Mouse (Mus musculus) liver, embryonic 15.5 days (tissue): Measurements from ENCODE around the gene Ttll6. TPM values are rescaled to one million over a fixed set of nuclear protein-coding genes. Genes with fewer than 3 reads are reported as not detected.
A peak's percentile ranks its signal among the peaks of the same experiment; 100 is the strongest.
"Not testable (repeated sequence)": the region's sequence is repeated elsewhere in the genome, so short reads cannot be mapped to it uniquely, and the experiment has no call there.

Source experiments
- ATAC-seq: fragments of 200-750 bp; cut with Nextera tagmentation; 2 replicates; pipeline ENCODE4 v1.8.0; 2017; ENCODE audit warnings: moderate number of reproducible peaks, mild to moderate bottlenecking, moderate library complexity; ENCODE audit not compliant: insufficient read depth
- H3K27ac ChIP-seq: fragments of 300-500 bp; sonication (generic); replicated peaks from 2 replicates; pipeline ENCODE4 v1.5.1; 2015; ENCODE audit warnings: mild to moderate bottlenecking, inconsistent platforms
- H3K27me3 ChIP-seq: fragments of 300-500 bp; sonication (generic); 2 replicates; pipeline ENCODE4 v1.6.1; 2015; ENCODE audit warnings: mild to moderate bottlenecking, inconsistent platforms
- H3K36me3 ChIP-seq: fragments of 300-500 bp; sonication (generic); replicated peaks from 2 replicates; pipeline ENCODE4 v1.6.1; 2015; ENCODE audit warnings: moderate library complexity, mild to moderate bottlenecking, inconsistent platforms
- H3K4me1 ChIP-seq: fragments of 300-500 bp; sonication (generic); replicated peaks from 2 replicates; pipeline ENCODE4 v1.6.1; 2015; ENCODE audit warnings: inconsistent platforms
- H3K4me2 ChIP-seq: fragments of 300-500 bp; sonication (generic); 2 replicates; pipeline ENCODE4 v1.6.1; 2015; ENCODE audit warnings: moderate library complexity, mild to moderate bottlenecking, inconsistent platforms
- H3K4me3 ChIP-seq: fragments of 300-500 bp; sonication (generic); replicated peaks from 2 replicates; pipeline ENCODE4 v1.5.1; 2015; ENCODE audit warnings: mild to moderate bottlenecking, inconsistent platforms
- H3K9ac ChIP-seq: fragments of 300-500 bp; sonication (generic); 2 replicates; pipeline ENCODE4 v1.6.1; 2015; ENCODE audit warnings: moderate library complexity, mild to moderate bottlenecking, inconsistent platforms
- H3K9me3 ChIP-seq: fragments of 300-500 bp; sonication (generic); replicated peaks from 2 replicates; pipeline ENCODE4 v1.6.1; 2016; ENCODE audit warnings: inconsistent platforms
- WGBS: fragments of 180-500 bp; shearing (Covaris S2); methylation state at CpG from one replicate; pipeline ENCODE4 v1.1.7; 2015; ENCODE audit warnings: mixed read lengths; ENCODE audit not compliant: insufficient replicate concordance; 5-methylcytosine and 5-hydroxymethylcytosine counted together
- polyA plus RNA-seq: library from polyadenylated mRNA; unstranded; fragments of >200 nt; fragmentation: Nextera tagmentation; extraction: Ambion mirVana; gene quantifications from 2 replicates; pipeline ENCODE4 v1.2.1, GENCODE M21; 2015

Gene Ttll6
- polyA plus RNA-seq, 1 experiment from 2014 or later = not detected

- peaks cover 29% of the 10 kb centered on the region; the same call in 1 of the 2 replicates for H3K27me3 ChIP-seq
- not testable (repeated sequence) for H3K4me2 ChIP-seq, H3K9me3 ChIP-seq, H3K36me3 ChIP-seq, H3K27ac ChIP-seq, ATAC-seq, H3K4me1 ChIP-seq, H3K9ac ChIP-seq, H3K4me3 ChIP-seq
- 51% methylated on average over 3 of the region's 3 CpGs for WGBS
These were observed 16.7 kb upstream of the Ttll6 start for GRCm38 (mm10) chr11:96116925-96117324.

GRCm38 (mm10) chr11:96119401-96119800 lies 14.2 kb upstream of the Ttll6 start:
- Histone ChIP-seq H3K4me3 (no peak overlapping the region), H3K9ac (no peak overlapping the region), H3K36me3 (no peaks in the 10 kb centered on the region), H3K4me1 (peaks cover 3% of the 10 kb centered on the region; the same call in 1 of the 2 replicates), H3K9me3 (no peaks in the 10 kb centered on the region), H3K27ac (no peak overlapping the region), H3K27me3 (peaks cover 42% of the 10 kb centered on the region), H3K4me2 (no peak overlapping the region)
- no peak for ATAC-seq
- WGBS = 49% methylated on average over 3 of the region's 3 CpGs

GRCm38 (mm10) chr11:96122806-96123205 lies 10.8 kb upstream of the Ttll6 start:
- H3K4me1 ChIP-seq, H3K9ac ChIP-seq, ATAC-seq, H3K9me3 ChIP-seq, H3K27ac ChIP-seq, H3K36me3 ChIP-seq, H3K4me3 ChIP-seq, H3K4me2 ChIP-seq: not testable (repeated sequence)
- H3K27me3 ChIP-seq = peaks cover 59% of the 10 kb centered on the region
- 44% methylated on average over 3 of the region's 4 CpGs for WGBS

GRCm38 (mm10) chr11:96124052-96124914 lies 9.3 kb upstream of the Ttll6 start:
- Histone ChIP-seq H3K27me3 (peaks cover 59% of the 10 kb centered on the region), H3K36me3 (no peaks in the 10 kb centered on the region), H3K4me2 (peak overlapping the region; percentile 58), H3K4me1 (peaks cover 5% of the 10 kb centered on the region; the same call in 1 of the 2 replicates), H3K27ac (no peak overlapping the region), H3K4me3 (peak overlapping the region; percentile 25; the same call in 1 of the 2 replicates), H3K9ac (no peak overlapping the region), H3K9me3 (no peaks in the 10 kb centered on the region)
- no peak for ATAC-seq
- 3% methylated on average over 45 of the region's 45 CpGs for WGBS

- Histone ChIP-seq H3K4me3 (no peak overlapping the region), H3K9ac (no peak overlapping the region), H3K9me3 (no peaks in the 10 kb centered on the region), H3K4me2 (no peak overlapping the region), H3K4me1 (0 out of 2 replicates have a peak, but pooled peaks cover 2% of the 10 kb centered on the region), H3K27me3 (peaks cover 24% of the 10 kb centered on the region), H3K36me3 (no peaks in the 10 kb centered on the region), H3K27ac (no peak overlapping the region)
- WGBS = 43% methylated on average over 10 of the region's 10 CpGs
- no peak for ATAC-seq
These were observed 3.0 kb upstream of the Ttll6 start for GRCm38 (mm10) chr11:96130606-96131005.

- Histone ChIP-seq H3K4me2 (no peak overlapping the region), H3K27me3 (peaks cover 18% of the 10 kb centered on the region), H3K4me1 (0 out of 2 replicates have a peak, but pooled peaks cover 2% of the 10 kb centered on the region), H3K36me3 (no peaks in the 10 kb centered on the region), H3K9me3 (no peaks in the 10 kb centered on the region), H3K9ac (no peak overlapping the region), H3K4me3 (no peak overlapping the region), H3K27ac (no peak overlapping the region)
- 72% methylated on average over 8 of the region's 8 CpGs for WGBS
- no peak for ATAC-seq
These were observed 2.3 kb downstream of the Ttll6 start for GRCm38 (mm10) chr11:96135847-96136246.

GRCm38 (mm10) chr11:96140726-96141175 lies 7.2 kb downstream of the Ttll6 start:
- WGBS = 13% methylated on average over 4 of the region's 4 CpGs
- H3K9ac ChIP-seq = no peak overlapping the region
- H3K36me3 ChIP-seq = no peaks in the 10 kb centered on the region
- H3K4me2 ChIP-seq = peak overlapping the region; percentile 18
- no peaks in the 10 kb centered on the region for H3K9me3 ChIP-seq
- peaks cover 25% of the 10 kb centered on the region for H3K27me3 ChIP-seq
- peak; percentile 40 for ATAC-seq
- H3K4me1 ChIP-seq = no peaks in the 10 kb centered on the region
- no peak overlapping the region for H3K4me3 ChIP-seq
- H3K27ac ChIP-seq = 0 out of 2 replicates have a peak overlapping the region, but pooled peaks have one; percentile 33

- WGBS = 39% methylated on average over 4 of the region's 4 CpGs
- H3K27ac ChIP-seq = no peak overlapping the region
- no peaks in the 10 kb centered on the region for H3K9me3 ChIP-seq
- no peak overlapping the region for H3K9ac ChIP-seq
- H3K4me2 ChIP-seq = no peak overlapping the region
- no peaks in the 10 kb centered on the region for H3K36me3 ChIP-seq
- no peaks in the 10 kb centered on the region for H3K4me1 ChIP-seq
- no peak overlapping the region for H3K4me3 ChIP-seq
- no peak for ATAC-seq
- H3K27me3 ChIP-seq = peaks cover 47% of the 10 kb centered on the region
These were observed 10.2 kb downstream of the Ttll6 start for GRCm38 (mm10) chr11:96143766-96144165.

- Histone ChIP-seq H3K27ac (no peak overlapping the region), H3K36me3 (no peaks in the 10 kb centered on the region), H3K4me2 (no peak overlapping the region), H3K4me1 (no peaks in the 10 kb centered on the region), H3K27me3 (peaks cover 52% of the 10 kb centered on the region), H3K9me3 (no peaks in the 10 kb centered on the region), H3K9ac (no peak overlapping the region), H3K4me3 (no peak overlapping the region)
- 3% methylated on average over 15 of the region's 15 CpGs for WGBS
- no peak for ATAC-seq
These were observed 12.2 kb downstream of the Ttll6 start for GRCm38 (mm10) chr11:96145622-96146270.

- H3K27me3 ChIP-seq = peaks cover 64% of the 10 kb centered on the region
- H3K4me3 ChIP-seq = no peak overlapping the region
- no peaks in the 10 kb centered on the region for H3K36me3 ChIP-seq
- no peak overlapping the region for H3K27ac ChIP-seq
- H3K4me2 ChIP-seq = no peak overlapping the region
- no peak overlapping the region for H3K9ac ChIP-seq
- no peak for ATAC-seq
- 57% methylated on average over 6 of the region's 6 CpGs for WGBS
- no peaks in the 10 kb centered on the region for H3K4me1 ChIP-seq
- H3K9me3 ChIP-seq = no peaks in the 10 kb centered on the region
These were observed 13.9 kb downstream of the Ttll6 start for GRCm38 (mm10) chr11:96147471-96147870.

GRCm38 (mm10) chr11:96164769-96165168 lies 31.2 kb downstream of the Ttll6 start:
- Histone ChIP-seq H3K4me1 (peaks cover 4% of the 10 kb centered on the region; the same call in 1 of the 2 replicates), H3K4me3 (no peak overlapping the region), H3K9me3 (no peaks in the 10 kb centered on the region), H3K27me3 (peaks cover 62% of the 10 kb centered on the region), H3K36me3 (no peaks in the 10 kb centered on the region), H3K4me2 (no peak overlapping the region; the same call in 1 of the 2 replicates), H3K27ac (no peak overlapping the region), H3K9ac (no peak overlapping the region)
- no peak for ATAC-seq
- WGBS = 44% methylated on average over 12 of the region's 12 CpGs
